In genomic region chrX:71311229-71311628, GRCm38 (mm10) we compare ENCODE assay signal across 7 mouse cellular contexts. TPM values are rescaled to one million over a fixed set of nuclear protein-coding genes. Genes with fewer than 3 reads are reported as not detected.
DNase-seq lines count a peak whose midpoint lies in the region; ATAC-seq and TF ChIP-seq lines count a peak whose summit lies in the region.

No protein-coding gene starts in this region.

- H3K36me3 ChIP-seq in G1E (replicated peaks), result peaks cover 5% of the 10 kb centered on the region

- peak; percentile 23; the same call in 1 of the 2 replicates for TF ChIP-seq CTCF in G1E (IDR thresholded peaks at IDR 0.05; ENCODE audit: low read depth, low read length)

- H3K9me3 ChIP-seq in G1E (replicated peaks), result no peaks in the 10 kb centered on the region

- no peaks in the 10 kb centered on the region for H3K27me3 ChIP-seq in G1E (ENCODE audit: insufficient read depth, low read length)

- no peaks in the 10 kb centered on the region for H3K4me1 ChIP-seq in G1E (ENCODE audit: insufficient read depth, low read depth, low read length)

- DNase-seq in G1E (ENCODE audit: low spot score), result no peak
- peak; percentile 32 for DNase-seq in forelimb bud, embryonic 11.5 days (ENCODE audit: low read depth, low spot score)
- peak; percentile 55 for DNase-seq in kidney, postnatal 10 days
- peak; percentile 36 to 41 for DNase-seq in lung, adult 18-20 months
- peak; percentile 68 for DNase-seq in retina, postnatal 1 day

- no peak overlapping the region for H3K4me3 ChIP-seq in G1E (ENCODE audit: low read depth, low read length)

- peak; percentile 74 for ATAC-seq in CD4-positive, CD25-positive, alpha-beta regulatory T cell, adult 4 months
- ATAC-seq in G1E (ENCODE audit: extremely low read depth, insufficient number of reproducible peaks, low FRiP score, poor library complexity, severe bottlenecking), result no peak
- ATAC-seq in cerebellum, adult (ENCODE audit: insufficient number of reproducible peaks, low FRiP score, low TSS enrichment), result peak; percentile 88

RNA-seq across cellular contexts. Expression of gene Mtmr1, which starts 53.3 kb away (rescaled TPM):
- polyA plus RNA-seq in CD4-positive, CD25-positive, alpha-beta regulatory T cell, adult 4 months (2017; shearing (Covaris generic)), result 1 to 10 TPM; 4.1 to 9.1 TPM
- 32.8 and 38.2 TPM in 2 replicates for total RNA-seq in G1E (2014; fragmentation: Nextera tagmentation)
- total RNA-seq in G1E (2017), result 32.3 and 34.6 TPM in 2 replicates
- polyA plus RNA-seq in G1E (2012), result 4.3 and 5.4 TPM in 2 replicates
